Mouse (Mus musculus) CD4-positive naive resting alpha-beta T cell, adult 57 days (primary cell): ENCODE results near the gene Cep152. TPM values are rescaled to one million over a fixed set of nuclear protein-coding genes. Genes with fewer than 3 reads are reported as not detected.

Source experiments
- total RNA-seq: library from RNA; stranded (reverse); gene quantifications from one replicate; pipeline ENCODE4 v1.2.4, GENCODE M21; 2023

The Cep152 gene
- total RNA-seq = 19.6 TPM

DNA sequence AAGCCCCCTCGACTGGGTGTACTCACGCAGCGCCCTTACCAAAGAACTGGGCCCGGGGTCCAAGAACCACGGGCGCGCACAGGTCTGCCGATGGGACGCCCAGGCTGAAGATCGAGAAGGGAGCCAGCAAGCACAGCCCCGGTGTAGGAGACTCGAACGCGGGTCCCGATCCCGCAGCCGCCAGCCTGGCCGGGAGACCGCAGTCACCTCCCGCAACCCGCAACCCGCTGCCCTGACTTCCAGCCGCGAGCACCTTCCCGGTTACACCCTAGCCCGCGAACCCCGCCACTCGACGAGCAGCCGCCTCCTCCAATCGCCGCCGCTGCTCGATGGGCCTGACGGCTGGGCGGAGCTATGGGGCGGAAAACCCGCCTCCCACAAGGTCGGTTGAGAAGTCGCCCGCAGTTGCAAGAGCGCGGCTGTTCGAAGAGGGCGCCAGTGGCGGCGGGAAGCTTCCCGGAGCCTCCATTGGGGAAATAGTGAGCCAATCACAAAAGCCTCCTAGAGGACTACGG, at the start of gene Cep152:
Cep152 (minus strand) TSS at position 277 of the 515 bp plus-strand sequence.

GRCm38 (mm10) chr2:125672957-125673631, 48.2 kb upstream of the Cep152 start, which contains the start of gene Eid1:
Eid1 (plus strand) TSS chr2:125673095.

Other genes starting within 250 kb of the Cep152 start
- not detected for gene Gm9913, start 120.0 kb downstream of the Cep152 start, total RNA-seq
- gene Fbn1, start 117.1 kb downstream of the Cep152 start, total RNA-seq = 0.71 TPM
- gene Eid1, start 48.0 kb upstream of the Cep152 start, total RNA-seq = 34.5 TPM
- 0.35 TPM for gene Shc4, start 99.0 kb upstream of the Cep152 start, total RNA-seq
- 44.0 TPM for gene Secisbp2l, start 157.8 kb upstream of the Cep152 start, total RNA-seq
- gene Galk2, start 234.0 kb upstream of the Cep152 start, total RNA-seq = 30.8 TPM
- 63.3 TPM for gene Cops2, start 234.0 kb upstream of the Cep152 start, total RNA-seq